Mouse (Mus musculus) small intestine, adult 2 months (tissue): Measurements from ENCODE around the gene Ptprk.

Experiments used
- CTCF ChIP-seq: fragments of 200-500 bp; IDR thresholded peaks from 2 replicates; pipeline ENCODE4 v1.5.1; 2012; ENCODE audit warnings: low read depth, mild to moderate bottlenecking, control low read depth, inconsistent platforms, low read length, moderate library complexity, mixed read lengths; ENCODE audit not compliant: insufficient replicate concordance, insufficient read length; ENCODE audit errors: extremely low read depth
- POLR2A ChIP-seq: fragments of 200-500 bp; IDR thresholded peaks from 2 replicates; pipeline ENCODE4 v1.6.1; 2012; ENCODE audit warnings: low read depth, mild to moderate bottlenecking, control low read depth, inconsistent platforms, low read length, moderate library complexity

GRCm38 (mm10) chr10:28225536-28226075 is 151.0 kb downstream of the Ptprk start:
- no peak for TF ChIP-seq CTCF
- no peak for TF ChIP-seq POLR2A
